Mouse (Mus musculus): ENCODE data around the gene Gtpbp1.

Gene Gtpbp1

GRCm38 (mm10) chr15:79755977-79756625 lies 65.5 kb downstream of the Gtpbp1 start:
- no peak for DNase-seq (ENCODE audit: low read depth)

- DNase-seq (ENCODE audit: low read depth), result no peak
Measured at GRCm38 (mm10) chr15:79757118-79757517, 66.5 kb downstream of the Gtpbp1 start.

GRCm38 (mm10) chr15:79760956-79761355 lies 70.3 kb downstream of the Gtpbp1 start:
- DNase-seq (ENCODE audit: low read depth), result no peak

GRCm38 (mm10) chr15:79763001-79763400 lies 72.4 kb downstream of the Gtpbp1 start:
- no peak for DNase-seq (ENCODE audit: low read depth)

- DNase-seq (ENCODE audit: low read depth), result no peak
Measured at GRCm38 (mm10) chr15:79763601-79764246, 73.1 kb downstream of the Gtpbp1 start.

- DNase-seq (ENCODE audit: low read depth), result no peak
Measured at GRCm38 (mm10) chr15:79764539-79765267, 74.1 kb downstream of the Gtpbp1 start.

GRCm38 (mm10) chr15:79765361-79765760 lies 74.7 kb downstream of the Gtpbp1 start:
- no peak for DNase-seq (ENCODE audit: low read depth)

GRCm38 (mm10) chr15:79766168-79766567 lies 75.5 kb downstream of the Gtpbp1 start:
- no peak for DNase-seq (ENCODE audit: low read depth)

GRCm38 (mm10) chr15:79766586-79767071 lies 76.0 kb downstream of the Gtpbp1 start:
- no peak for DNase-seq (ENCODE audit: low read depth)

GRCm38 (mm10) chr15:79767327-79767961 lies 76.8 kb downstream of the Gtpbp1 start:
- DNase-seq (ENCODE audit: low read depth), result no peak

- no peak for DNase-seq (ENCODE audit: low read depth)
Measured at GRCm38 (mm10) chr15:79768302-79768701, 77.7 kb downstream of the Gtpbp1 start.

GRCm38 (mm10) chr15:79770629-79771240 lies 80.1 kb downstream of the Gtpbp1 start:
- no peak for DNase-seq (ENCODE audit: low read depth)
